Mouse (Mus musculus) kidney, postnatal 36 days (tissue): Measurements from ENCODE around the gene Fads1.
"Not testable (repeated sequence)": the region's sequence is repeated elsewhere in the genome, so short reads cannot be mapped to it uniquely, and the experiment has no call there.

Experiments used
- DNase-seq, 2 experiments: peaks; one replicate each; pipeline ENCODE4 v3.0.0; 2021 to 2022; ENCODE audit warnings: mixed read lengths in 2 of 2

Fads1 gene

GRCm38 (mm10) chr19:10182670-10183298 is at the start of gene Fads1:
Fads1 (plus strand) TSS chr19:10182888.
- DNase-seq = peak; percentile 95 to 96

- peak; percentile 74 to 76 for DNase-seq
Measured at GRCm38 (mm10) chr19:10134692-10135091, 48.0 kb upstream of the Fads1 start.

- DNase-seq = peak; percentile 48 to 68
Measured at GRCm38 (mm10) chr19:10137423-10137822, 45.3 kb upstream of the Fads1 start.

- DNase-seq = no peak
Measured at GRCm38 (mm10) chr19:10139736-10140135, 43.0 kb upstream of the Fads1 start.

GRCm38 (mm10) chr19:10143667-10144066 is 39.0 kb upstream of the Fads1 start:
- DNase-seq = no peak

GRCm38 (mm10) chr19:10144464-10144863 is 38.2 kb upstream of the Fads1 start:
- DNase-seq = no peak

- peak; percentile 9 to 21 for DNase-seq
Measured at GRCm38 (mm10) chr19:10148555-10148954, 34.1 kb upstream of the Fads1 start.

- DNase-seq = no peak
Measured at GRCm38 (mm10) chr19:10149189-10149588, 33.5 kb upstream of the Fads1 start.

- no peak for DNase-seq
Measured at GRCm38 (mm10) chr19:10157725-10158124, 25.0 kb upstream of the Fads1 start.

GRCm38 (mm10) chr19:10163896-10164295 is 18.8 kb upstream of the Fads1 start:
- no peak for DNase-seq

- DNase-seq = not testable (repeated sequence)
Measured at GRCm38 (mm10) chr19:10165928-10166327, 16.8 kb upstream of the Fads1 start.

GRCm38 (mm10) chr19:10167112-10167511 is 15.6 kb upstream of the Fads1 start:
- DNase-seq = no peak

- DNase-seq = no peak
Measured at GRCm38 (mm10) chr19:10167951-10168350, 14.7 kb upstream of the Fads1 start.

GRCm38 (mm10) chr19:10168441-10168840 is 14.2 kb upstream of the Fads1 start:
- no peak for DNase-seq

GRCm38 (mm10) chr19:10169179-10169578 is 13.5 kb upstream of the Fads1 start:
- no peak for DNase-seq

GRCm38 (mm10) chr19:10169692-10170330 is 12.9 kb upstream of the Fads1 start:
- not testable (repeated sequence) for DNase-seq

- DNase-seq = no peak
Measured at GRCm38 (mm10) chr19:10170466-10170865, 12.2 kb upstream of the Fads1 start.

- no peak for DNase-seq
Measured at GRCm38 (mm10) chr19:10171359-10171758, 11.3 kb upstream of the Fads1 start.

GRCm38 (mm10) chr19:10171846-10172245 is 10.8 kb upstream of the Fads1 start:
- DNase-seq = no peak

- no peak for DNase-seq
Measured at GRCm38 (mm10) chr19:10173116-10173718, 9.5 kb upstream of the Fads1 start.

- DNase-seq = no peak
Measured at GRCm38 (mm10) chr19:10173844-10174539, 8.7 kb upstream of the Fads1 start.

GRCm38 (mm10) chr19:10174956-10175355 is 7.7 kb upstream of the Fads1 start:
- DNase-seq = no peak

GRCm38 (mm10) chr19:10176477-10176876 is 6.2 kb upstream of the Fads1 start:
- DNase-seq = no peak
